Mouse (Mus musculus): Measurements from ENCODE around the gene Zfp87. TPM values are rescaled to one million over a fixed set of nuclear protein-coding genes. Genes with fewer than 3 reads are reported as not detected.

The Zfp87 gene
- polyA plus RNA-seq, 1 experiment from 2014 or later, result 8.0 TPM

DNA sequence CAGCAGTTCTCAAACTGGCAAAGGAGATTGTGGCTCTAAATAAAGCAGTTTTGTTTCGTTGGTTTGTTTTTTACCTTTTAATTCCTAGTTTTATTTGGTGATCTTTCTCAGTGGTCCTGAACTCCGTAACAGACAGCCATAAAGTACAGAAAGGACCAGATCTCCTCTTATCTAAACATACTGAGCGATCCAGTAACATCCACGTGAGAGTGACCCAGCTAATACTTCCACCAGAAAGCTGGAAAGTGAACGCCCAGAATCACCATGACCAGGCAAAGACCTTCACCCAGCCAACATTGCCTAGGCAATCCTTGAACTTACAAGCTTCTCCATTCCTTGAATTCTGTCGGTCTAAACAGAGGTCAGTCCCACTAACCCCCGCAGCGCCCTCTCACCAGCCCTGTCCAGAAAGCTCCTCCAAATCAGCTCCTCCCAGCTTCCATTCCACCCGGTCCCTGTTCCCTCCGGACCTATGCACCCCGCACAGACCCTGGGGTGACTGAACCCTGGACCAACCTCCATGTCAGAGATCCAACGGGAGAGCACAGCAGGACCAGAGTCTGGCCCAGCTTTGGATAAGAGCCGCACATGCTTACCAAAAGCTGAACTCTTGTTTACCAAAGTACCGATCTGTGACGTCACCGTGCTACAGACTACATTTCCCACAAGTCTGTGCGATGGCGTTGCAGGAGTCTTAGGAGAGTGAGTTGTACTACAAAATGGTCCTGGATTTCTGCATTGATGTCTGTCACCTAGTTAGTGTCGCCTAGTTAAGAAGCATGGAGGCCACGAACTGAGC, 42.2 kb downstream of the Zfp87 start, which contains the start of gene Zfp874b:
Zfp874b (minus strand) TSS at position 634 of the 799 bp plus-strand sequence.
- Histone ChIP-seq H3K4me3 (replicated peaks) (peak within 1 kb of the TSS; percentile 73), H3K27me3 (no peaks in the 10 kb centered on the region), H3K27ac (replicated peaks) (peak within 1 kb of the TSS; percentile 88), H3K9me3 (replicated peaks) (no peaks in the 10 kb centered on the region), H3K9ac (peak within 1 kb of the TSS; percentile 75), H3K4me2 (peak within 1 kb of the TSS; percentile 78), H3K36me3 (replicated peaks) (peaks cover 8% of the 10 kb centered on the region; the same call in 1 of the 2 replicates), H3K4me1 (replicated peaks) (peaks cover 20% of the 10 kb centered on the region)
- 3% methylated on average over 20 of the region's 20 CpGs for WGBS (ENCODE audit: insufficient replicate concordance)
- peak; percentile 93 for ATAC-seq (ENCODE audit: insufficient read depth)

DNA sequence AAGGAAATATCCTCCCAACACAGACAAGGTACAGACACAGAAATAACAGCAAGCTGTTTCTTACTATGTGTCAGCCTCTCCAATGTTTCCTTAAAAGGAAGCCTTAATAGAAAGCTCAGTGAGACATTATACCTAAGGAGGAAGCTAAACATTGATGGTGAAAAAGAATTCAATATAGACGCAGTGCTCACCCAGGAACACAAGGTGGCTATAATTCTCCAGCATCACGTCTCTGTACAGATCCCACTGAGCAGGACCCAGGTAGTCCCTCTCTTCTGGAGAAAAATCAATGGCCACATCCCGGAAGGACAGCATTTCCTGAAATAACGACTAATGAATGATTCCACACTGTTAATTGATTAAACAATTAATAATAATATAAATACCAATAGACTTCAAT, 44.4 kb downstream of the Zfp87 start:
- no peak overlapping the region for H3K27ac ChIP-seq (replicated peaks)
- H3K9me3 ChIP-seq (replicated peaks), result no peaks in the 10 kb centered on the region
- H3K4me1 ChIP-seq (replicated peaks), result peaks cover 20% of the 10 kb centered on the region
- no peak for ATAC-seq (ENCODE audit: insufficient read depth)
- no peak overlapping the region for H3K4me2 ChIP-seq
- no peak overlapping the region for H3K9ac ChIP-seq
- H3K36me3 ChIP-seq (replicated peaks), result peaks cover 14% of the 10 kb centered on the region
- no peaks in the 10 kb centered on the region for H3K27me3 ChIP-seq
- WGBS (ENCODE audit: insufficient replicate concordance), result 52% methylated on average over 4 of the region's 4 CpGs
- no peak overlapping the region for H3K4me3 ChIP-seq (replicated peaks)

DNA sequence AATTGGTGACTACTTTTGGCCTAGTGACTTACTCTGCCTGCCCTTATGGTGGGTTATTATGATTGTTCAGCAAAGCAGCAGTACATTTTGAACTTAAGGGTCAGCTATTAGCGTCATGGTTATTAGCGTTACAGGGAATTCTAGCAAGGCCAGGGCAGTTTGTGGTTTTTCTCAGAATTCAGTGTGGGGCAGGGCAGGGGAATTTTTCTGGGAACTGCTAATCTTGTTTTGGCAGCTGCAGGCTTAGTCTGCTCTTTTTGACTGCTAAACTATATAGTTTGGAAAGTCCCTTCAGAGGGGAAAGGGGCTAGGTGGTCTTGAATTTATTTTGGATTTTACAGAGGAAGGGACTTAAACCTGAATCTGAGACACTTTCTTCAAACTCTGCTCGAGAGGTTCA, 56.7 kb downstream of the Zfp87 start:
- Histone ChIP-seq H3K4me3 (replicated peaks) (no peak overlapping the region), H3K36me3 (replicated peaks) (peaks cover 28% of the 10 kb centered on the region), H3K27me3 (no peaks in the 10 kb centered on the region), H3K4me2 (no peak overlapping the region), H3K27ac (replicated peaks) (no peak overlapping the region), H3K9ac (no peak overlapping the region), H3K9me3 (replicated peaks) (no peaks in the 10 kb centered on the region), H3K4me1 (replicated peaks) (no peaks in the 10 kb centered on the region)
- no peak for ATAC-seq (ENCODE audit: insufficient read depth)
- WGBS (ENCODE audit: insufficient replicate concordance), result 49% methylated on average over 3 of the region's 3 CpGs

Other genes with a start within 250 kb of the Zfp87 start
- 0.32 and 0.39 TPM in 2 replicates for gene Zfp458, start 247.7 kb downstream of the Zfp87 start, polyA plus RNA-seq (2015; fragmentation: Nextera tagmentation; extraction: Ambion mirVana)
- gene Zfp457, start 219.7 kb downstream of the Zfp87 start, polyA plus RNA-seq (2015; fragmentation: Nextera tagmentation; extraction: Ambion mirVana), result 0.23 and 0.24 TPM in 2 replicates
- 0.67 and 0.90 TPM in 2 replicates for gene Zfp595, start 193.6 kb downstream of the Zfp87 start, polyA plus RNA-seq (2015; fragmentation: Nextera tagmentation; extraction: Ambion mirVana)
- gene Gm28044, start 165.6 kb downstream of the Zfp87 start, polyA plus RNA-seq (2015; fragmentation: Nextera tagmentation; extraction: Ambion mirVana), result 0.22 and 0.24 TPM in 2 replicates
- gene Zfp953, start 165.6 kb downstream of the Zfp87 start, polyA plus RNA-seq (2015; fragmentation: Nextera tagmentation; extraction: Ambion mirVana), result 0.50 and 0.58 TPM in 2 replicates
- 0.17 TPM in 1 of 2 replicates, not detected in the other for gene Gm28041, start 150.4 kb downstream of the Zfp87 start, polyA plus RNA-seq (2015; fragmentation: Nextera tagmentation; extraction: Ambion mirVana)
- 0.51 TPM in 2 replicates for gene Zfp456, start 150.4 kb downstream of the Zfp87 start, polyA plus RNA-seq (2015; fragmentation: Nextera tagmentation; extraction: Ambion mirVana)
- 1.8 and 2.0 TPM in 2 replicates for gene Zfp429, start 126.4 kb downstream of the Zfp87 start, polyA plus RNA-seq (2015; fragmentation: Nextera tagmentation; extraction: Ambion mirVana)
- gene Zfp459, start 104.8 kb downstream of the Zfp87 start, polyA plus RNA-seq (2015; fragmentation: Nextera tagmentation; extraction: Ambion mirVana), result 0.10 and 0.22 TPM in 2 replicates
- gene Zfp874a, start 74.6 kb downstream of the Zfp87 start, polyA plus RNA-seq (2015; fragmentation: Nextera tagmentation; extraction: Ambion mirVana), result 6.0 and 7.0 TPM in 2 replicates
- 2.5 and 3.4 TPM in 2 replicates for gene Zfp874b, start 41.9 kb downstream of the Zfp87 start, polyA plus RNA-seq (2015; fragmentation: Nextera tagmentation; extraction: Ambion mirVana)
- 2.1 and 2.4 TPM in 2 replicates for gene Zfp58, start 25.6 kb downstream of the Zfp87 start, polyA plus RNA-seq (2015; fragmentation: Nextera tagmentation; extraction: Ambion mirVana)
- not detected in 2 replicates for gene Gm26965, start within 50 bp of the Zfp87 start, polyA plus RNA-seq (2015; fragmentation: Nextera tagmentation; extraction: Ambion mirVana)
- gene Zfp748, start 27.7 kb upstream of the Zfp87 start, polyA plus RNA-seq (2015; fragmentation: Nextera tagmentation; extraction: Ambion mirVana), result 3.3 and 4.3 TPM in 2 replicates
- 1.1 and 1.2 TPM in 2 replicates for gene Zfp729b, start 83.5 kb upstream of the Zfp87 start, polyA plus RNA-seq (2015; fragmentation: Nextera tagmentation; extraction: Ambion mirVana)
- 0.40 TPM in 1 of 2 replicates, not detected in the other for gene Gm49345, start 111.6 kb upstream of the Zfp87 start, polyA plus RNA-seq (2015; fragmentation: Nextera tagmentation; extraction: Ambion mirVana)
- 0.75 and 1.0 TPM in 2 replicates for gene Zfp729a, start 111.6 kb upstream of the Zfp87 start, polyA plus RNA-seq (2015; fragmentation: Nextera tagmentation; extraction: Ambion mirVana)
- gene Zfp738, start 160.9 kb upstream of the Zfp87 start, polyA plus RNA-seq (2015; fragmentation: Nextera tagmentation; extraction: Ambion mirVana), result 1.8 and 2.0 TPM in 2 replicates
- gene Zfp65, start 203.0 kb upstream of the Zfp87 start, polyA plus RNA-seq (2015; fragmentation: Nextera tagmentation; extraction: Ambion mirVana), result 1.4 and 1.5 TPM in 2 replicates
- gene Zfp85, start 229.1 kb upstream of the Zfp87 start, polyA plus RNA-seq (2015; fragmentation: Nextera tagmentation; extraction: Ambion mirVana), result 0.96 and 1.3 TPM in 2 replicates